33 mouse cellular contexts compared by ENCODE assay signal in the genomic region with DNA sequence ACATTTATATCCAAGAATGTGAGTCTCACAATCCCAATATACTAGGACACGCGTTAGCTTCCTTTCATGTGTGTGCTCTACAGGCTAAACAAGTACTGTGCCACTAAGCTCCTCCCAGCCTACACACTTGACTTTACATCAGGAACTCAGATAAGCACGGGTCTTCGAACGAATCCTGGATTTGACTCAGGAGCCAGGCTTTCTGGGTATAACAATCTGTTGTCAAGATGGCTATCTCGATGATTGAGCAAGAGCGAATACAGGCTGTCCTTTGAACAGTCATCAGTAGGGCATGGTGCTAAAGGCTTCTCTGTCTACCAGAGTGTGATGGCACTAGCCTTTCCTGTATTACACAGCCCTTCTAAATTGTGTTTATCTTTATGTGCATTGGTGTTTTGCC. TPM values are rescaled to one million over a fixed set of nuclear protein-coding genes. Genes with fewer than 3 reads are reported as not detected.
DNase-seq lines count a peak whose midpoint lies in the region; ATAC-seq and TF ChIP-seq lines count a peak whose summit lies in the region.
"Had no signal": no experiment of that assay in that cellular context is flagged by ENCODE, and none has a peak within 500 bp of the region (broad histone marks: within the 10 kb centered on the region; RNA-seq: fewer than 3 reads in every experiment).

No protein-coding gene starts in this region.

- no peak overlapping the region for H3K4me3 ChIP-seq in liver, adult 2 months (ENCODE audit: insufficient read depth, low read depth, low read length)
- no peak overlapping the region for H3K4me3 ChIP-seq in intestine, postnatal 0 days (ENCODE audit: low read depth, low read length)
- no peak overlapping the region for H3K4me3 ChIP-seq in liver, postnatal 0 days (ENCODE audit: low read depth, low read length)
- no peak overlapping the region for H3K4me3 ChIP-seq in kidney, embryonic 15.5 days (replicated peaks)
- H3K4me3 ChIP-seq: embryonic facial prominence, embryonic 13.5 days; forebrain, embryonic 12.5 days; heart, embryonic 10.5 days; heart, embryonic 15.5 days; hindbrain, embryonic 13.5 days; limb, embryonic 12.5 days; midbrain, embryonic 10.5 days; midbrain, embryonic 15.5 days; neural tube, embryonic 12.5 days had no signal

- H3K9me3 ChIP-seq in intestine, postnatal 0 days (ENCODE audit: control insufficient read depth), result no peaks in the 10 kb centered on the region
- H3K9me3 ChIP-seq in liver, postnatal 0 days (ENCODE audit: low read length), result no peaks in the 10 kb centered on the region
- no peaks in the 10 kb centered on the region for H3K9me3 ChIP-seq in kidney, embryonic 15.5 days (replicated peaks)
- H3K9me3 ChIP-seq: embryonic facial prominence, embryonic 13.5 days; forebrain, embryonic 12.5 days; G1E; heart, embryonic 10.5 days; heart, embryonic 15.5 days; hindbrain, embryonic 13.5 days; limb, embryonic 12.5 days; midbrain, embryonic 10.5 days; midbrain, embryonic 15.5 days; neural tube, embryonic 12.5 days had no signal

- no peaks in the 10 kb centered on the region for H3K79me2 ChIP-seq in liver, adult 2 months (ENCODE audit: control insufficient read depth, insufficient read depth, low read length)

- ATAC-seq in intestine, postnatal 0 days, result peak; percentile 73
- ATAC-seq in liver, postnatal 0 days, result peak; percentile 70
- ATAC-seq in kidney, embryonic 15.5 days (replicated peaks; ENCODE audit: low FRiP score), result no peak
- ATAC-seq: midbrain, embryonic 15.5 days; Patski had no signal

- TF ChIP-seq EP300 in liver, postnatal 0 days (IDR thresholded peaks at IDR 0.05; ENCODE audit: low read depth), result peak; percentile 55; the same call in 1 of the 2 replicates

- H3K27ac ChIP-seq in liver, adult 2 months (replicated peaks; ENCODE audit: insufficient read depth, low read depth, low read length), result peak overlapping the region; percentile 87
- H3K27ac ChIP-seq in intestine, postnatal 0 days (ENCODE audit: low read depth, low read length), result peak overlapping the region; percentile 46
- peak overlapping the region; percentile 67 for H3K27ac ChIP-seq in liver, postnatal 0 days (ENCODE audit: low read depth)
- no peak overlapping the region for H3K27ac ChIP-seq in kidney, embryonic 15.5 days
- H3K27ac ChIP-seq: embryonic facial prominence, embryonic 13.5 days; forebrain, embryonic 12.5 days; heart, embryonic 10.5 days; heart, embryonic 15.5 days; hindbrain, embryonic 13.5 days; limb, embryonic 12.5 days; midbrain, embryonic 10.5 days; midbrain, embryonic 15.5 days; neural tube, embryonic 12.5 days had no signal

- no peak for TF ChIP-seq CTCF in liver, adult 2 months (IDR thresholded peaks at IDR 0.05; ENCODE audit: low read depth, low read length)
- no peak for TF ChIP-seq CTCF in intestine, postnatal 0 days (IDR thresholded peaks at IDR 0.05; ENCODE audit: low read depth)
- TF ChIP-seq CTCF in liver, postnatal 0 days (IDR thresholded peaks at IDR 0.05; ENCODE audit: low read depth), result no peak

- H3K9ac ChIP-seq in liver, adult 2 months (ENCODE audit: low read depth, low read length), result no peak overlapping the region
- no peak overlapping the region for H3K9ac ChIP-seq in intestine, postnatal 0 days (ENCODE audit: low read depth, low read length)
- H3K9ac ChIP-seq in liver, postnatal 0 days (replicated peaks), result no peak overlapping the region
- no peak overlapping the region for H3K9ac ChIP-seq in kidney, embryonic 15.5 days
- H3K9ac ChIP-seq: embryonic facial prominence, embryonic 13.5 days; forebrain, embryonic 12.5 days; heart, embryonic 15.5 days; hindbrain, embryonic 13.5 days; limb, embryonic 12.5 days; lung, embryonic 14.5 days; midbrain, embryonic 15.5 days; neural tube, embryonic 12.5 days had no signal

- peaks cover 33% of the 10 kb centered on the region for H3K4me1 ChIP-seq in liver, adult 2 months (ENCODE audit: control insufficient read depth, insufficient read depth, low read length)
- H3K4me1 ChIP-seq in intestine, postnatal 0 days (replicated peaks; ENCODE audit: control insufficient read depth, insufficient read depth, low read length), result no peaks in the 10 kb centered on the region
- H3K4me1 ChIP-seq in liver, postnatal 0 days (ENCODE audit: insufficient read depth), result peaks cover 29% of the 10 kb centered on the region
- H3K4me1 ChIP-seq in kidney, embryonic 15.5 days, result peaks cover 15% of the 10 kb centered on the region; the same call in 1 of the 2 replicates
- H3K4me1 ChIP-seq: forebrain, embryonic 12.5 days; hindbrain, embryonic 13.5 days; midbrain, embryonic 15.5 days; neural tube, embryonic 12.5 days had no signal

- H3K4me2 ChIP-seq in intestine, postnatal 0 days (replicated peaks; ENCODE audit: low read depth), result no peak overlapping the region
- H3K4me2 ChIP-seq in liver, postnatal 0 days (ENCODE audit: low read depth, low read length), result no peak overlapping the region
- no peak overlapping the region for H3K4me2 ChIP-seq in kidney, embryonic 15.5 days
- H3K4me2 ChIP-seq: embryonic facial prominence, embryonic 13.5 days; forebrain, embryonic 12.5 days; heart, embryonic 15.5 days; hindbrain, embryonic 13.5 days; limb, embryonic 12.5 days; lung, embryonic 14.5 days; midbrain, embryonic 15.5 days; neural tube, embryonic 12.5 days had no signal

- peaks cover 19% of the 10 kb centered on the region for H3K36me3 ChIP-seq in liver, adult 2 months (ENCODE audit: control insufficient read depth, insufficient read depth, low read length)
- H3K36me3 ChIP-seq in intestine, postnatal 0 days (ENCODE audit: control insufficient read depth, insufficient read depth), result peaks cover 15% of the 10 kb centered on the region
- peaks cover 21% of the 10 kb centered on the region for H3K36me3 ChIP-seq in liver, postnatal 0 days (replicated peaks; ENCODE audit: insufficient read depth, low read length)
- H3K36me3 ChIP-seq in kidney, embryonic 15.5 days, result peaks cover 37% of the 10 kb centered on the region

- 24% methylated on average over 7 of the region's 7 CpGs for WGBS in liver, adult 2 months
- WGBS in intestine, postnatal 0 days, result 39% methylated on average over 7 of the region's 7 CpGs
- 45% methylated on average over 7 of the region's 7 CpGs for WGBS in liver, postnatal 0 days (ENCODE audit: insufficient replicate concordance)
- WGBS in kidney, embryonic 15.5 days, result 85% methylated on average over 7 of the region's 7 CpGs

- no peaks in the 10 kb centered on the region for H3K27me3 ChIP-seq in liver, adult 2 months (ENCODE audit: control insufficient read depth, insufficient read depth, low read length)
- H3K27me3 ChIP-seq in intestine, postnatal 0 days (replicated peaks; ENCODE audit: control insufficient read depth, insufficient read depth, low read length), result no peaks in the 10 kb centered on the region
- H3K27me3 ChIP-seq in liver, postnatal 0 days (ENCODE audit: insufficient read depth, low read length), result no peaks in the 10 kb centered on the region
- no peaks in the 10 kb centered on the region for H3K27me3 ChIP-seq in kidney, embryonic 15.5 days
- H3K27me3 ChIP-seq: embryonic facial prominence, embryonic 13.5 days; forebrain, embryonic 12.5 days; heart, embryonic 15.5 days; hindbrain, embryonic 13.5 days; limb, embryonic 12.5 days; midbrain, embryonic 15.5 days; neural tube, embryonic 12.5 days; Patski had no signal

- no peak for TF ChIP-seq POLR2A in liver, adult 2 months (IDR thresholded peaks at IDR 0.05; ENCODE audit: extremely low read depth, insufficient read depth, low read length)

- peak; percentile 98 for DNase-seq in liver, adult 2 months (ENCODE audit: extremely low read depth, low read depth, low spot score)
- no peak for DNase-seq in liver
- DNase-seq in adipocyte (ENCODE audit: low spot score), result peak; percentile 51
- no peak for DNase-seq in liver, postnatal 0 days
- DNase-seq in layer of hippocampus, postnatal 25 days (ENCODE audit: extremely low spot score in 1 of 2, low spot score in 1 of 2), result no peak
- no peak for DNase-seq in testis, postnatal 10 days (ENCODE audit: low spot score)
- DNase-seq: adrenal gland, postnatal 25 days; cerebellum, adult 11-12 months; cerebellum, adult 9-11 months; gastrocnemius, postnatal 14 days; heart, adult 11 months; heart, postnatal 36 days; kidney, adult 18-20 months; kidney, postnatal 4 days; layer of hippocampus, adult 9-11 months; lung, embryonic 14.5 days; right cerebral cortex, adult 18-20 months; thymus, postnatal 4 days had no signal

RNA-seq across cellular contexts. Expression of a gene that starts 9.0 kb away (rescaled TPM):
- total RNA-seq in liver, adult 2 months (2014; rRNA removed), result 0.54 and 0.55 TPM in 2 replicates
- polyA plus RNA-seq in liver, adult 2 months (2012; rRNA removed), result 0.47 and 0.91 TPM in 2 replicates
- 2.0 and 2.3 TPM in 2 replicates for polyA plus RNA-seq in intestine, postnatal 0 days (2015; fragmentation: Nextera tagmentation; extraction: Ambion mirVana)
- polyA plus RNA-seq in liver, postnatal 0 days (2015; fragmentation: Nextera tagmentation; extraction: Ambion mirVana), result 1.2 TPM in 2 replicates
- 1 to 10 TPM in 1 of 2 experiments, under 1 TPM in 1; 0.47 to 1.2 TPM for total RNA-seq in layer of hippocampus, postnatal 25 days (2021)
- polyA plus RNA-seq in kidney, embryonic 15.5 days (2015; fragmentation: Nextera tagmentation; extraction: Ambion mirVana), result 6.2 and 6.5 TPM in 2 replicates

RNA-seq across cellular contexts. Expression of a gene that starts 16.1 kb away (rescaled TPM):
- total RNA-seq in liver, adult 2 months (2014; rRNA removed), result 7.6 and 7.8 TPM in 2 replicates
- polyA plus RNA-seq in liver, adult 2 months (2012; rRNA removed), result 11.3 and 12.8 TPM in 2 replicates
- polyA plus RNA-seq in intestine, postnatal 0 days (2015; fragmentation: Nextera tagmentation; extraction: Ambion mirVana), result 9.2 and 10.1 TPM in 2 replicates
- 10.6 and 10.7 TPM in 2 replicates for polyA plus RNA-seq in liver, postnatal 0 days (2015; fragmentation: Nextera tagmentation; extraction: Ambion mirVana)
- 10 to 100 TPM; 20.6 to 22.6 TPM for total RNA-seq in layer of hippocampus, postnatal 25 days (2021)
- polyA plus RNA-seq in kidney, embryonic 15.5 days (2015; fragmentation: Nextera tagmentation; extraction: Ambion mirVana), result 21.6 and 22.5 TPM in 2 replicates

RNA-seq across cellular contexts. Expression of a gene that starts 16.6 kb away (rescaled TPM):
- total RNA-seq in liver, adult 2 months (2014; rRNA removed), result 283 and 284 TPM in 2 replicates
- polyA plus RNA-seq in liver, adult 2 months (2012; rRNA removed), result 266 and 271 TPM in 2 replicates
- 109 and 120 TPM in 2 replicates for polyA plus RNA-seq in intestine, postnatal 0 days (2015; fragmentation: Nextera tagmentation; extraction: Ambion mirVana)
- 124 and 125 TPM in 2 replicates for polyA plus RNA-seq in liver, postnatal 0 days (2015; fragmentation: Nextera tagmentation; extraction: Ambion mirVana)
- total RNA-seq in layer of hippocampus, postnatal 25 days (2021), result 10 to 100 TPM; 71.2 to 73.9 TPM
- polyA plus RNA-seq in kidney, embryonic 15.5 days (2015; fragmentation: Nextera tagmentation; extraction: Ambion mirVana), result 169 and 181 TPM in 2 replicates

RNA-seq across cellular contexts. Expression of a gene that starts 16.9 kb away (rescaled TPM):
- total RNA-seq in liver, adult 2 months (2014; rRNA removed), result 56.6 and 63.6 TPM in 2 replicates
- polyA plus RNA-seq in liver, adult 2 months (2012; rRNA removed), result 122 and 137 TPM in 2 replicates
- 36.4 and 38.0 TPM in 2 replicates for polyA plus RNA-seq in intestine, postnatal 0 days (2015; fragmentation: Nextera tagmentation; extraction: Ambion mirVana)
- polyA plus RNA-seq in liver, postnatal 0 days (2015; fragmentation: Nextera tagmentation; extraction: Ambion mirVana), result 41.4 and 42.8 TPM in 2 replicates
- total RNA-seq in layer of hippocampus, postnatal 25 days (2021), result 10 to 100 TPM; 21.5 to 24.2 TPM
- polyA plus RNA-seq in kidney, embryonic 15.5 days (2015; fragmentation: Nextera tagmentation; extraction: Ambion mirVana), result 39.2 and 46.2 TPM in 2 replicates

RNA-seq across cellular contexts. Expression of a gene that starts 47.0 kb away (rescaled TPM):
- total RNA-seq in liver, adult 2 months (2014; rRNA removed), result 0.07 TPM in 1 of 2 replicates, not detected in the other
- 0.16 TPM in 1 of 2 replicates, not detected in the other for polyA plus RNA-seq in liver, adult 2 months (2012; rRNA removed)
- polyA plus RNA-seq in intestine, postnatal 0 days (2015; fragmentation: Nextera tagmentation; extraction: Ambion mirVana), result not detected in 2 replicates
- polyA plus RNA-seq in liver, postnatal 0 days (2015; fragmentation: Nextera tagmentation; extraction: Ambion mirVana), result not detected in 2 replicates
- under 1 TPM; 0.22 to 0.52 TPM for total RNA-seq in layer of hippocampus, postnatal 25 days (2021)
- 1.2 and 1.4 TPM in 2 replicates for polyA plus RNA-seq in kidney, embryonic 15.5 days (2015; fragmentation: Nextera tagmentation; extraction: Ambion mirVana)
- total RNA-seq: common myeloid progenitor, adult 5-6 weeks; G1E; gastrocnemius, postnatal 14 days; heart, postnatal 36 days; megakaryocyte progenitor cell, adult 5-6 weeks had no signal

Comparison
In these comparisons a context has a peak if more than half of its experiments do, and no peak if none do; other contexts are left out.
1. DNase-seq: peak in liver, adult 2 months (single experiment) and adipocyte (single experiment); none in liver (single experiment), liver, postnatal 0 days (single experiment), layer of hippocampus, postnatal 25 days (0 of 2) and testis, postnatal 10 days (single experiment).